Mouse (Mus musculus) adrenal gland, adult 2 months (tissue): ENCODE results near the gene Cox6b1. TPM values are rescaled to one million over a fixed set of nuclear protein-coding genes. Genes with fewer than 3 reads are reported as not detected.

ENCODE experiments used
- DNase-seq: peaks from one replicate; pipeline ENCODE4 v3.0.0; 2021
- polyA plus RNA-seq: library from polyadenylated mRNA; depleted of rRNA; stranded (reverse); fragments of >200 nt; gene quantifications from 2 replicates; pipeline ENCODE4 v1.2.3, GENCODE M21; 2012
- total RNA-seq, 2 experiments: library from RNA; stranded (reverse); gene quantifications; 2 replicates each; pipeline ENCODE4 v1.2.3; 2021

Cox6b1 gene
- total and polyA plus RNA-seq, 3 experiments: 275 to 2,642 (median 1,292) TPM

- DNase-seq: no peak
Measured at GRCm38 (mm10) chr7:30610043-30610442, 15.9 kb downstream of the Cox6b1 start.

- no peak for DNase-seq
Measured at GRCm38 (mm10) chr7:30608476-30608875, 17.5 kb downstream of the Cox6b1 start.

DNA sequence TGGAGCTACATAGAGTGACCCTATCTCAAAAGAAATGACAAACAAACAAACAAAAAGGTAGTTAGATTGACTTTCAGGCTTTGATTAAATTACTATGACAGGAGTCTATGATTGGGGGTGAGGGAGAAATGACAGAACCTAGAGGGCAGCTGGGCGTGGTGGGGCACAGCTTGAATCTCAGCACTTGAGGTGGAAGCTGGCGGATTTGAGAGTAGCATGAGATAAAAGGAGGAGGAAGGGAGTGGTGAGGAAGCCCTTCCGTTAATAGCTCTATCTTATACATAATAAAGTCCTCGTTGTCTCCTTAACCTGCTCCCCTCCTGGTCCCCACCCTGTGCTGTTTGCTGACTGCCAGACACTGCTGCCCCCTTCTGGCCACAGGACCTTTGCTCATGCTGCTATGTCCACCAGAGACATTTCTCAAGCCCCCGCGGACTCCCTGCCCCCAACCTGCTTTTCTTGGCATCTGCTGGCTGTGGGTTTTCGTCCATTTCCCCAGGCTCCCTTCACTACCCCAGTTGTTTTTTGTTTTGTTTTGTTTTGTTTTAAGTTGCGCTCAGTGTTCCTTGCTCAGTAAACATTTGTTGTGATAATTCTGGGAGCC lies 18.1 kb downstream of the Cox6b1 start:
- peak; percentile 48 for DNase-seq

DNA sequence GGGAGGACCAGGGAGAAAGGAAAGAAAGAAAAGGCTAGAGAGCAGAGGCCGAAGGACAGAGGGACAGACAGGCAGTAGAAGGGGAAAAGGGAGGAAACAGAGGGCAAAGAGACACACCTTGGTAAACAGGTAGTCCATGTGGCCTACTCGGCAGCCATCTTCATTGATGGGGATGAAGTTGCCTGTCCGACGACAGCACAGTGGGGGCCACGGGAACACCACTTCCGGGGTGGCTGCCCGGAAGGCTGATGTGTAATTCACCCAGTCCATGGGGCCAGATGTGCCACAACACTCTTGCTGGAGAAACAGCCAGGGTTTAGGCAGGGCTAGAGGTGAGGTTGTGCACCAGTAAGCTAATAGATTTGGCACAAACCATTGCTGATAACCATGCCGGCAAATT lies 21.0 kb downstream of the Cox6b1 start:
- no peak for DNase-seq

- no peak for DNase-seq
Measured at GRCm38 (mm10) chr7:30604424-30604823, 21.5 kb downstream of the Cox6b1 start.

GRCm38 (mm10) chr7:30602583-30602982 lies 23.4 kb downstream of the Cox6b1 start:
- no peak for DNase-seq

- no peak for DNase-seq
Measured at GRCm38 (mm10) chr7:30600651-30601050, 25.3 kb downstream of the Cox6b1 start.

GRCm38 (mm10) chr7:30599933-30600353 lies 26.0 kb downstream of the Cox6b1 start:
- DNase-seq: peak; percentile 95

GRCm38 (mm10) chr7:30598786-30599185 lies 27.2 kb downstream of the Cox6b1 start, which contains the start of gene Zbtb32:
TSS of gene Zbtb32 (minus strand) at chr7:30598909.
- DNase-seq: no peak

DNA sequence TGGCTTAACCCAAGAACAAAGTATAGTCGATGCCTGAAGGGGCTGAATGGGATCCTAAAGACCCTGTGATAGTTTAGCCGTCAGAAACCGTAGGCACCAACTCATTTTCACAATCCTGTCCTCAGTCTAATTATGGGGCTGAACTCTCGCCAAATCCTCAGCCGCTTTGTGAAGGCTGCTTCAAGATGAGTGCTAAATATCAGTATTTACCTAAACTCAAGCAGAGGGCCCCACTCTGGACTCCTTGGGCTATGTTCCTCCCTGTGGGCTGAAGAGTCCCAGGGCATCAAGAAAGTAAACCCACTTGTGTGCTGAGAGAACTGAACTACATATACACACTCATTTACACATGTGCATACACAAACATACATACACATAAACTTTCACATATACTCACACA lies 29.1 kb downstream of the Cox6b1 start:
- DNase-seq: no peak

- DNase-seq: no peak
Measured at GRCm38 (mm10) chr7:30596093-30596492, 29.9 kb downstream of the Cox6b1 start.

DNA sequence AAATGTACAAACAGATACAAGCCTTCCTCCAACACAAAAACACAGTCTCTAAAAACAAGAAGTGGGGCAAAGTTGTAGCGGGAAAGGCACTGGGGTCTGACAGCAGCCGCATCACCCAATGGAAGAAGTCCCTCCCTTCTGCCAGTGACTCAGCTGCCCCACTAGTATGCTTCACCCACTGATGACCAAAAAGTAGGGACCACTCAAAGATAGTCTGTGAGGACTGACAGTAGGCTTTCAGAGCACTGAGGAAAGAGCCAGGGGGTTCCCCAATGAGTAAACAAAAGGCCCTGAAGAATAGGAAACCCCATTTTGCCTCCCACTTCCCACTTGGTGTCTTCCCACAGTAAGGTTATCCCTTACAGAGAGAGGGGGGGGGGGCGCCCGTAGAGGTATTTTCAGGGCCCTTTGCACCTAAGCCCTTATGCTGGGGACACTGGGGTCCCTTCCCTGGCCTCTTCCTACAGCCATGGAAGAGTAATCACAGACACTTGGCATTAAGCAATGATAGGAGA lies 31.4 kb downstream of the Cox6b1 start:
- no peak for DNase-seq

GRCm38 (mm10) chr7:30593579-30594509 lies 32.1 kb downstream of the Cox6b1 start:
- no peak for DNase-seq

DNA sequence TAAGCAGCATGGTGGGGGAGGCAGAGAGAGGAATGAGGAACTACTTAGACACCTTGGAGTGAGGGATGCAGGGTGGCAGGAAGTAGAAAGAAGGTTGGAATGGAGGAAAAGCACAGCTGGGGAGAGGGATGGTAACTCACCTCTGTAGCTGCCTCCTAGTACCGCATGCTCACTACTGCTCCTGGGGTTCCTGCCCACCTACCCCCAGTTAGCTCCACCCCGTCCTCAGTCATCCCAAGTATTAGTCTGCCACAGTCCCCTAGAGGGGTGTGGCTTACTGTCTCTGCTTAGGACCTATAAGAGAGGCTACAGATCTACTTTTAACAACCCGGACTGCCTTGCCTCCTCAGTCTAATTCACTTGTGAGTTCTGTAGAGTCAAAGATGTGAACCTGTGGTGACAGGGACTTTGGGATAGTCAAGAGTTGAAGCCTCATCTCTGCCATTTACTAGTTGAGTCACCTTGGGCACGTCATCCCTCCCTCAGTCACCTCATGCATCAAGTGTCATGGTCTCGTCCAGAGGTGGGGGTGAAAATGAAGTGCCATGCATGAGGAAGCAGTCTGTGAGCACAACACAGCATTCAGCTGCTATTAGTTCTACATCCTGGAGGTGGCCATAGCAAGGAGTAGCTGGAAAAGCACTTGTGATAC lies 33.1 kb downstream of the Cox6b1 start:
- peak; percentile 60 for DNase-seq

DNA sequence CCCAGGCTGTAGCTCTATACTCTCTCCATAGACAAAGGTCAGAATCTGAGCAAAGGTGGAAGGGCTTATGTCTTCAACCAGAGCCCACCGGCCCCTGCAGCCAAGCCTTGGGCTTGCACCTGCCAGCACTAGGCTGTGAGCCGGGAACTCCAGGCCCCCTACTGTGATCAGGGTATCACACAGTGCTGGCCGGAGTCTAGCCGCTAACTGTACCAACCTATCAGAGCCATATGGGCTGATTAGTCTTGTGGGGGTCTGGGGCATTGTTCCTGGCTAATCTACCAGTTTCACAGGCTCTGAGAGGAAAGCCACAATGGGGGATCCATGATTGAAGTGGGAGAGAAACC lies 34.4 kb downstream of the Cox6b1 start:
- no peak for DNase-seq

DNA sequence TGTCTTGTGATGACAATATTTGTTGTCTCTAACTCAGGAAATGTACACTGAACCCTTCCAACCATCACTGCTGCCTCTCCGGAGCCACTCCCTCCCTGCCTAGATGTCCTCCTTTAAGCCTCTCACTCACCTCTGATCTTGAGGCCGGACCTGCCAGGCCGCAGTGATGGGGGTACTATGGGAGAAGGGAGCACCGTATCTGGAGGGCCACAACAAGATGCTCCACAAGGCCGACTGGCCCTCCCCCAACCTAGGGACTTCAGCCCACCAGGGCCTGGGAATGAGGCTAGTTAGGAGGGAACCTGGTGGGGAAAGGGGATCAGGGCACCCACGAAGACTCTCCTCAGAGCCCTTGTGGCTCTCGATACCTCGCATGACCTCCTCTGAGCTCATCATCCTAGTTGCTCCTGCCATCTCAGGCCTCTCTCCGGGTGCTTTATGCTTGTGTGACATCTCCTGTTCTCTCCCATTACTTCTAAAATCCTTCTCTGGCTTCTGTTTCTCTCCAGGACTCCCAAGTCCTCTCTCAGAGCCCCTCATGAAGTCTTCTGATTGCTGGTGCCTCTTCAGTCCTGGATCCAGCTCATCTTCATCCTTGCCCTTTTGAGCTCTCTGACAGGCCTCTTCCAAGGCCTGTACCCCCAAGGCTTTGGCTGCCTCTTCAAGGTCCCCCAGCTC lies 34.9 kb downstream of the Cox6b1 start:
- DNase-seq: peak; percentile 49

DNA sequence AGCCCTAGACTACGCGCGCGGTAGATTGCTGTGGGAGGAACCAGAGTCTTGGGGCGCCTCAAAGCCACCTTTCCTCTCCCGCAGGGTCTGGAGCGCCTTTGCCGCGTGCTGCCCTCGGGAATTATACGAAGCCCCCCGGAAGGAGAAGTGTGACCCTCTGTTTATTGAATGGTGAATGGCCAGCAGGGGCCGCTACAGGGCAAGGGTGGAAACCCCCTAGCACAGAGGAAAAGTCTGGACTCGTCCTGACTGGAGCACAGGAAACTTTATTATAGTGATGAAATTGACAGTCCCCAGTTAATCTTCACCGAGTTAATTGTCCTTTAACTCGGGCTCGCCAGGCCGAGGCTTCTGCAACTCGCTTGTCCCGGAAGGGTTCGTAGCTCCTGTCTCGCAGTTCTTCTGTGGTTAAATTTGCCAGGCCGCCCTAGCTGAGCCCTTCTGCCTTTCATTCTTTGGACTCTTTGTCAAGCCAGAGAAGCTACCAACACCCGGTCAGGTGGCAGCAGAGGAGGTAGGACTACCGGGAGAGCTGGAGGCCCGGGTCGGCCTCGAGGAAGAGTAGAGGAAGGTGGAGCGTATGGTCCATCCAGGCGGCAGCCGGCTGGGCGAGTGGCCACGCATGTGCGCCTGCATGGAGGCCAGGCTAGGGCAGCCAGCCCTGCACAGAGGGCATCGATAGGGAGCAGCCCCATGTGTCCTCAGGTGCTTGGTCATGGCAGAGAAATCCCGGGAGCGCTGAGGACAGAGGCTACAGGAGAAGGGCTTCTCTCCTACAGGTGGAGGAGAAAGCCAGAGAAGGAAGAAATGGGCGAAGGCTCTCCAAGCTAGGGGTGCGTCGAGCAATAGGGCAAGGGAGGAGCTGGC lies 36.3 kb downstream of the Cox6b1 start:
- peak; percentile 87 for DNase-seq

- peak; percentile 99 for DNase-seq
Measured at GRCm38 (mm10) chr7:30588676-30589434, 37.1 kb downstream of the Cox6b1 start, which contains the start of gene Kmt2b. TSS of gene Kmt2b (minus strand) at chr7:30588726.

- DNase-seq: peak; percentile 73
Measured at GRCm38 (mm10) chr7:30587842-30588667, 37.9 kb downstream of the Cox6b1 start.
